Mouse (Mus musculus): ENCODE measurements at regions not wholly inside any gene's neighbourhood (a gene's known extent, or its start where the extent isn't known, plus 50 kb on each side); places are given as distances from the start of the nearest gene placed in this dataset.

DNA sequence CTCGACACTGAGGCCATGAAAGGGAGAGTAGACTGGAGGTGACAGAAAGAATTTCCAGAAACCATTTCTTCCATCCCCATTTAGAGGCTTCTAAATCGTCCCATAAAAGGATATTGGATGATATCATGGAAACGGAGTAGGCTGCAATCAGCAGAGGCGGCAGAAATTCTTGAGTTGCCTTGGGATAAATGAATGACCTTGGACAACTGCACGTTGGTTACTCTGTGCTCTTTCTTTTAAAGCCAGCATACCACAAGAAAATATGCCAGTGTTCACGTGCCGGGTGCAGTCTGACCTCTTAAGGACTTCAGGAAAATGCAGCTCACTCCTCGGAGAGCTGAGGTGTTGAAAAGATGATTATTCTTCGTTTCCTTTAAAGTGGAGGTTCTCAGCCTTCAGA is 186.7 kb downstream of the Dyrk2 start:
- TF ChIP-seq EP300 (IDR thresholded peaks at IDR 0.05; ENCODE audit: low read depth) = no peak
- TF ChIP-seq CTCF (IDR thresholded peaks at IDR 0.05; ENCODE audit: low read depth) = no peak
